Mouse (Mus musculus) lung, postnatal 0 days (tissue): Measurements from ENCODE around the gene Crocc2.

Experiments
- CTCF ChIP-seq: IDR thresholded peaks from 2 replicates; pipeline ENCODE4 v1.5.1; 2016; ENCODE audit warnings: antibody characterized with exemption, mild to moderate bottlenecking
- EP300 ChIP-seq: IDR thresholded peaks from 2 replicates; pipeline ENCODE4 v1.6.1; 2016; ENCODE audit warnings: antibody characterized with exemption, mild to moderate bottlenecking, control low read depth

DNA sequence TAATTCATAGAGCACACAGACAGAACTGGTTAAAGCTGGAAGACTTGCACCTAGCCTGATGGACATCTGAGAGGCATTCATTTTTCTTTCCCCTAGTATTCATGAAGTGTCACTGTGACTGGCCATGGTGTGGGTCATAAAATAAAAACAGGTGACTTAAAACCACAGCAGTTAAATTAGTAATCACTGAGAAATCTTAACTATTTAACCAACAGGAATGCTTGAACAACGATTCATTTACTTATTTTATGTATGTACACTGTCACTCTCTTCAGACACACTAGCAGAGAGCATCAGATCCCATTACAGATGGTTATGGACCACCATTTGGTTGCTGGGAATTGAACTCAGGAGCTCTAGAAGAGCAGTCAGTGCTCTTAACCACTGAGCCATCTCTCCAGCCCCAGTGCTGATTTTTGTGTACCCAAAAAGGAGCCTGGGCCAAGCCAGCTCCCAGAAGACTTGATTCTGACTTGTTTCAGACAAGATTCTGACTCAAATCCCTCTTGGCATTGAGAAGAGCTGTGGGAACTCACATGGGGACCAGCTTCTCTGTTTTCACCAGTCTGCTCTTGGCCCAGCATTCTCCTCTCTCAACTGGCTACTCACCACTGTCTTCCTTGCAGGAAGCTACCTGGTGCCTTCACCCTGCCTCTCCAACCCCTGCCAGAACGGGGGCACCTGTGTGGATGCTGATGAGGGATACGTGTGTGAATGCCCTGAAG, 102.2 kb downstream of the Crocc2 start:
- no peak for TF ChIP-seq CTCF
- no peak for TF ChIP-seq EP300
